Mouse (Mus musculus) embryonic facial prominence, embryonic 14.5 days (tissue): ENCODE results near the gene Gm3404. TPM values are rescaled to one million over a fixed set of nuclear protein-coding genes. Genes with fewer than 3 reads are reported as not detected.
"Not testable (repeated sequence)": the region's sequence is repeated elsewhere in the genome, so short reads cannot be mapped to it uniquely, and the experiment has no call there.

Experiments
- ATAC-seq: fragments of 200-750 bp; cut with Nextera tagmentation; 2 replicates; pipeline ENCODE4 v1.8.0; 2017; ENCODE audit warnings: low read depth, moderate number of reproducible peaks, moderate TSS enrichment
- DNase-seq: peaks from one replicate; pipeline ENCODE4 v3.0.0-alpha.2; 2015; ENCODE audit warnings: low spot score
- H3K27ac ChIP-seq: fragments of 300-500 bp; sonication (generic); replicated peaks from 2 replicates; pipeline ENCODE4 v1.5.1; 2014; ENCODE audit warnings: low read depth, mild to moderate bottlenecking, low read length, moderate library complexity
- H3K27me3 ChIP-seq: fragments of 300-500 bp; sonication (generic); replicated peaks from 2 replicates; pipeline ENCODE4 v1.6.1; 2014; ENCODE audit warnings: low read length; ENCODE audit not compliant: control insufficient read depth, insufficient read depth
- H3K36me3 ChIP-seq: fragments of 300-500 bp; sonication (generic); 2 replicates; pipeline ENCODE4 v1.6.1; 2014; ENCODE audit warnings: low read length, mixed read lengths; ENCODE audit not compliant: control insufficient read depth, insufficient read depth
- H3K4me1 ChIP-seq: fragments of 300-500 bp; sonication (generic); 2 replicates; pipeline ENCODE4 v1.6.1; 2014; ENCODE audit warnings: antibody characterized with exemption, low read length; ENCODE audit not compliant: control insufficient read depth, insufficient read depth
- H3K4me2 ChIP-seq: fragments of 300-500 bp; sonication (generic); 2 replicates; pipeline ENCODE4 v1.6.1; 2014; ENCODE audit warnings: low read depth, mild to moderate bottlenecking, low read length, moderate library complexity, mixed read lengths
- H3K4me3 ChIP-seq: fragments of 300-500 bp; sonication (generic); 2 replicates; pipeline ENCODE4 v1.5.1; 2014; ENCODE audit warnings: low read depth, mild to moderate bottlenecking, low read length
- H3K9ac ChIP-seq: fragments of 300-500 bp; sonication (generic); 2 replicates; pipeline ENCODE4 v1.6.1; 2014; ENCODE audit warnings: low read depth, mild to moderate bottlenecking, low read length, moderate library complexity, mixed read lengths
- H3K9me3 ChIP-seq: fragments of 300-500 bp; sonication (generic); 2 replicates; pipeline ENCODE4 v1.6.1; 2016; ENCODE audit warnings: low read length; ENCODE audit not compliant: control insufficient read depth
- WGBS: fragments of 180-500 bp; shearing (Covaris S2); extraction: QIAGEN DNeasy Blood & Tissue Kit; methylation state at CpG from one replicate; pipeline ENCODE4 v1.1.7; 2014; 5-methylcytosine and 5-hydroxymethylcytosine counted together
- polyA plus RNA-seq: library from polyadenylated mRNA; unstranded; fragments of >200 nt; fragmentation: Nextera tagmentation; extraction: Ambion mirVana; gene quantifications from 2 replicates; pipeline ENCODE4 v1.2.1, GENCODE M21; 2014

Gene Gm3404
- polyA plus RNA-seq, result not detected in 2 replicates

- H3K4me3 ChIP-seq, H3K27me3 ChIP-seq, ATAC-seq, H3K9ac ChIP-seq, H3K27ac ChIP-seq, H3K4me1 ChIP-seq, H3K9me3 ChIP-seq, H3K36me3 ChIP-seq, DNase-seq, H3K4me2 ChIP-seq: not testable (repeated sequence)
- no CpG with 5 or more reads among the region's 3 CpGs for WGBS
Observed at GRCm38 (mm10) chr5:146525501-146525900, at the start of gene Gm3404. Gm3404 (plus strand) TSS chr5:146525801.

GRCm38 (mm10) chr5:146479564-146479963 is 46.0 kb upstream of the Gm3404 start:
- H3K36me3 ChIP-seq, H3K4me3 ChIP-seq, H3K9me3 ChIP-seq, DNase-seq, H3K4me1 ChIP-seq, H3K27me3 ChIP-seq, ATAC-seq, H3K9ac ChIP-seq, H3K27ac ChIP-seq, H3K4me2 ChIP-seq: not testable (repeated sequence)
- 13% methylated on average over 4 of the region's 4 CpGs for WGBS

GRCm38 (mm10) chr5:146481665-146482064 is 43.9 kb upstream of the Gm3404 start, which contains the start of gene Gm6408:
Gm6408 (plus strand) TSS chr5:146481965.
- not testable (repeated sequence) for H3K36me3 ChIP-seq, H3K9ac ChIP-seq, H3K4me3 ChIP-seq, DNase-seq, H3K27ac ChIP-seq, ATAC-seq, H3K4me1 ChIP-seq, H3K4me2 ChIP-seq, H3K9me3 ChIP-seq, H3K27me3 ChIP-seq
- WGBS, result 90% methylated on average over 2 of the region's 3 CpGs

GRCm38 (mm10) chr5:146488959-146489358 is 36.6 kb upstream of the Gm3404 start:
- H3K4me2 ChIP-seq, H3K9me3 ChIP-seq, H3K4me3 ChIP-seq, ATAC-seq, H3K36me3 ChIP-seq, H3K9ac ChIP-seq, H3K4me1 ChIP-seq, H3K27me3 ChIP-seq, H3K27ac ChIP-seq: not testable (repeated sequence)
- DNase-seq, result peak; percentile 4
- WGBS, result 14% methylated on average over 3 of the region's 4 CpGs

GRCm38 (mm10) chr5:146491063-146491462 is 34.5 kb upstream of the Gm3404 start, which contains the start of gene Gm6370:
Gm6370 (plus strand) TSS chr5:146491363.
- not testable (repeated sequence) for ATAC-seq, H3K27me3 ChIP-seq, H3K36me3 ChIP-seq, H3K4me3 ChIP-seq, DNase-seq, H3K9me3 ChIP-seq, H3K9ac ChIP-seq, H3K27ac ChIP-seq, H3K4me1 ChIP-seq, H3K4me2 ChIP-seq
- no CpG with 5 or more reads among the region's 5 CpGs for WGBS

- no CpG with 5 or more reads among the region's 5 CpGs for WGBS
- not testable (repeated sequence) for H3K4me1 ChIP-seq, H3K36me3 ChIP-seq
Observed at GRCm38 (mm10) chr5:146502099-146502498, 23.5 kb upstream of the Gm3404 start, which contains the start of gene 4930449I24Rik. 4930449I24Rik (plus strand) TSS chr5:146502399.

GRCm38 (mm10) chr5:146513823-146514222 is 11.8 kb upstream of the Gm3404 start, which contains the start of gene Gm3402:
Gm3402 (plus strand) TSS chr5:146514123.
- not testable (repeated sequence) for H3K4me3 ChIP-seq, H3K9me3 ChIP-seq, ATAC-seq, H3K4me2 ChIP-seq, H3K27me3 ChIP-seq, H3K36me3 ChIP-seq, H3K4me1 ChIP-seq, DNase-seq, H3K9ac ChIP-seq, H3K27ac ChIP-seq
- no CpG with 5 or more reads among the region's 5 CpGs for WGBS

More at GRCm38 (mm10) chr5:146502099-146502498, 23.5 kb upstream of the Gm3404 start, which contains the start of gene 4930449I24Rik:
- H3K9me3 ChIP-seq, H3K4me3 ChIP-seq, H3K27me3 ChIP-seq, H3K4me2 ChIP-seq, ATAC-seq, DNase-seq, H3K27ac ChIP-seq, H3K9ac ChIP-seq: not testable (repeated sequence)

GRCm38 (mm10) chr5:146537347-146537746 is 11.7 kb downstream of the Gm3404 start, which contains the start of gene Gm3409:
Gm3409 (plus strand) TSS chr5:146537647.
- H3K9me3 ChIP-seq, H3K27ac ChIP-seq, H3K27me3 ChIP-seq, ATAC-seq, H3K9ac ChIP-seq, H3K4me3 ChIP-seq, H3K4me2 ChIP-seq, H3K4me1 ChIP-seq, DNase-seq, H3K36me3 ChIP-seq: not testable (repeated sequence)
- 100% methylated on average over 1 of the region's 3 CpGs for WGBS

GRCm38 (mm10) chr5:146555836-146556235 is 30.2 kb downstream of the Gm3404 start, which contains the start of gene Gm3415:
Gm3415 (plus strand) TSS chr5:146556136.
- not testable (repeated sequence) for ATAC-seq, H3K27ac ChIP-seq, H3K27me3 ChIP-seq, H3K4me2 ChIP-seq, DNase-seq, H3K4me3 ChIP-seq, H3K4me1 ChIP-seq, H3K36me3 ChIP-seq, H3K9me3 ChIP-seq, H3K9ac ChIP-seq
- no CpG with 5 or more reads among the region's 3 CpGs for WGBS
